Mouse (Mus musculus) liver, embryonic 16.5 days (tissue): ENCODE results near the gene Glis1. TPM values are rescaled to one million over a fixed set of nuclear protein-coding genes. Genes with fewer than 3 reads are reported as not detected.
"Not testable (repeated sequence)": the region's sequence is repeated elsewhere in the genome, so short reads cannot be mapped to it uniquely, and the experiment has no call there.

Source experiments
- ATAC-seq: fragments of 200-750 bp; cut with Nextera tagmentation; 2 replicates; pipeline ENCODE4 v1.8.0; 2017; ENCODE audit warnings: low read depth, mild to moderate bottlenecking, moderate number of reproducible peaks, moderate library complexity
- H3K27ac ChIP-seq: fragments of 300-500 bp; sonication (generic); 2 replicates; pipeline ENCODE4 v1.5.1; 2014; ENCODE audit warnings: mild to moderate bottlenecking, low read length
- H3K27me3 ChIP-seq: fragments of 300-500 bp; sonication (generic); 2 replicates; pipeline ENCODE4 v1.6.1; 2014; ENCODE audit warnings: low read depth, low read length, mixed read lengths; ENCODE audit not compliant: control insufficient read depth, insufficient read depth
- H3K36me3 ChIP-seq: fragments of 300-500 bp; sonication (generic); 2 replicates; pipeline ENCODE4 v1.6.1; 2014; ENCODE audit warnings: mild to moderate bottlenecking; ENCODE audit not compliant: control insufficient read depth, insufficient read depth
- H3K4me1 ChIP-seq: fragments of 300-500 bp; sonication (generic); 2 replicates; pipeline ENCODE4 v1.6.1; 2014; ENCODE audit warnings: low read depth, low read length, mixed read lengths; ENCODE audit not compliant: control insufficient read depth
- H3K4me2 ChIP-seq: fragments of 300-500 bp; sonication (generic); 2 replicates; pipeline ENCODE4 v1.6.1; 2014; ENCODE audit warnings: low read depth, low read length, mixed read lengths
- H3K4me3 ChIP-seq: fragments of 300-500 bp; sonication (generic); 2 replicates; pipeline ENCODE4 v1.5.1; 2014; ENCODE audit warnings: low read depth, mild to moderate bottlenecking, low read length
- H3K9ac ChIP-seq: fragments of 300-500 bp; sonication (generic); 2 replicates; pipeline ENCODE4 v1.6.1; 2014; ENCODE audit warnings: low read depth, low read length
- H3K9me3 ChIP-seq: fragments of 300-500 bp; sonication (generic); replicated peaks from 2 replicates; pipeline ENCODE4 v1.6.1; 2016; ENCODE audit warnings: low read length; ENCODE audit not compliant: control insufficient read depth
- WGBS: fragments of 180-500 bp; shearing (Covaris S2); extraction: QIAGEN DNeasy Blood & Tissue Kit; methylation state at CpG from one replicate; pipeline ENCODE4 v1.1.7; 2014; ENCODE audit not compliant: insufficient replicate concordance; 5-methylcytosine and 5-hydroxymethylcytosine counted together
- polyA plus RNA-seq: library from polyadenylated mRNA; unstranded; fragments of >200 nt; fragmentation: Nextera tagmentation; extraction: Ambion mirVana; gene quantifications from 2 replicates; pipeline ENCODE4 v1.2.1, GENCODE M21; 2015

Glis1 gene
- polyA plus RNA-seq, 1 experiment from 2014 or later, result 0.55 TPM

GRCm38 (mm10) chr4:107590805-107591534, 156.6 kb downstream of the Glis1 start:
- ATAC-seq, result no peak
- no peaks in the 10 kb centered on the region for H3K9me3 ChIP-seq
- WGBS, result 58% methylated on average over 14 of the region's 14 CpGs

GRCm38 (mm10) chr4:107593426-107593825, 159.0 kb downstream of the Glis1 start:
- Histone ChIP-seq H3K4me3 (no peak overlapping the region), H3K36me3 (no peaks in the 10 kb centered on the region), H3K4me2 (no peak overlapping the region), H3K4me1 (no peaks in the 10 kb centered on the region), H3K9me3 (no peaks in the 10 kb centered on the region), H3K9ac (no peak overlapping the region), H3K27me3 (no peaks in the 10 kb centered on the region), H3K27ac (no peak overlapping the region)
- ATAC-seq, result no peak
- 74% methylated on average over 4 of the region's 4 CpGs for WGBS

More at GRCm38 (mm10) chr4:107590805-107591534, 156.6 kb downstream of the Glis1 start:
- no peaks in the 10 kb centered on the region for H3K4me1 ChIP-seq
- no peaks in the 10 kb centered on the region for H3K27me3 ChIP-seq
- no peaks in the 10 kb centered on the region for H3K36me3 ChIP-seq
- no peak overlapping the region for H3K27ac ChIP-seq
- no peak overlapping the region for H3K4me3 ChIP-seq
- H3K4me2 ChIP-seq, result no peak overlapping the region
- no peak overlapping the region for H3K9ac ChIP-seq

- Histone ChIP-seq H3K9me3 (no peaks in the 10 kb centered on the region), H3K4me2 (no peak overlapping the region), H3K4me3 (no peak overlapping the region), H3K36me3 (no peaks in the 10 kb centered on the region), H3K9ac (no peak overlapping the region), H3K27ac (no peak overlapping the region), H3K4me1 (no peaks in the 10 kb centered on the region), H3K27me3 (no peaks in the 10 kb centered on the region)
- WGBS, result 48% methylated on average over 9 of the region's 9 CpGs
- no peak for ATAC-seq
Observed at GRCm38 (mm10) chr4:107597226-107597897, 163.0 kb downstream of the Glis1 start.

- no peaks in the 10 kb centered on the region for H3K9me3 ChIP-seq
- ATAC-seq, result no peak
- no peaks in the 10 kb centered on the region for H3K27me3 ChIP-seq
- no peak overlapping the region for H3K4me2 ChIP-seq
- no peak overlapping the region for H3K9ac ChIP-seq
- WGBS, result 13% methylated on average over 10 of the region's 10 CpGs
- H3K4me3 ChIP-seq, result no peak overlapping the region
- no peaks in the 10 kb centered on the region for H3K4me1 ChIP-seq
- no peak overlapping the region for H3K27ac ChIP-seq
- H3K36me3 ChIP-seq, result no peaks in the 10 kb centered on the region
Observed at GRCm38 (mm10) chr4:107597898-107598580, 163.6 kb downstream of the Glis1 start.

GRCm38 (mm10) chr4:107598581-107598958, 164.2 kb downstream of the Glis1 start:
- not testable (repeated sequence) for H3K9ac ChIP-seq, H3K9me3 ChIP-seq, H3K27ac ChIP-seq, H3K36me3 ChIP-seq, H3K27me3 ChIP-seq, H3K4me1 ChIP-seq, H3K4me2 ChIP-seq, ATAC-seq, H3K4me3 ChIP-seq
- WGBS, result 74% methylated on average over 5 of the region's 5 CpGs

GRCm38 (mm10) chr4:107602284-107602683, 167.9 kb downstream of the Glis1 start:
- 73% methylated on average over 7 of the region's 7 CpGs for WGBS
- H3K36me3 ChIP-seq, result no peaks in the 10 kb centered on the region
- no peak for ATAC-seq

GRCm38 (mm10) chr4:107602787-107603186, 168.4 kb downstream of the Glis1 start:
- H3K36me3 ChIP-seq, result no peaks in the 10 kb centered on the region
- H3K4me2 ChIP-seq, result no peak overlapping the region
- no peak for ATAC-seq
- H3K27me3 ChIP-seq, result no peaks in the 10 kb centered on the region
- H3K4me1 ChIP-seq, result peaks cover 25% of the 10 kb centered on the region
- no peak overlapping the region for H3K27ac ChIP-seq
- WGBS, result 69% methylated on average over 14 of the region's 14 CpGs
- H3K4me3 ChIP-seq, result no peak overlapping the region
- H3K9ac ChIP-seq, result no peak overlapping the region
- no peaks in the 10 kb centered on the region for H3K9me3 ChIP-seq

More at GRCm38 (mm10) chr4:107602284-107602683, 167.9 kb downstream of the Glis1 start:
- Histone ChIP-seq H3K27ac (no peak overlapping the region), H3K4me2 (no peak overlapping the region), H3K9me3 (no peaks in the 10 kb centered on the region), H3K9ac (no peak overlapping the region), H3K4me1 (peaks cover 24% of the 10 kb centered on the region), H3K4me3 (no peak overlapping the region), H3K27me3 (no peaks in the 10 kb centered on the region)

GRCm38 (mm10) chr4:107603208-107603607, 168.8 kb downstream of the Glis1 start:
- no peak for ATAC-seq
- no peaks in the 10 kb centered on the region for H3K9me3 ChIP-seq
- no peaks in the 10 kb centered on the region for H3K36me3 ChIP-seq
- no peaks in the 10 kb centered on the region for H3K27me3 ChIP-seq
- 78% methylated on average over 7 of the region's 7 CpGs for WGBS
- no peak overlapping the region for H3K9ac ChIP-seq
- H3K4me2 ChIP-seq, result no peak overlapping the region
- H3K4me1 ChIP-seq, result peaks cover 25% of the 10 kb centered on the region
- H3K4me3 ChIP-seq, result no peak overlapping the region
- H3K27ac ChIP-seq, result no peak overlapping the region
